8 mouse cellular contexts compared by ENCODE assay signal in genomic region chr1:64957021-64957489, GRCm38 (mm10). TPM values are rescaled to one million over a fixed set of nuclear protein-coding genes. Genes with fewer than 3 reads are reported as not detected.
DNase-seq lines count a peak whose midpoint lies in the region; ATAC-seq and TF ChIP-seq lines count a peak whose summit lies in the region.

No protein-coding gene starts in this region.

- no peak for TF ChIP-seq EP300 in heart, adult 2 months (IDR thresholded peaks at IDR 0.05; ENCODE audit: insufficient read depth, low read depth, low read length)
- TF ChIP-seq EP300 in CH12.LX (IDR thresholded peaks at IDR 0.05; ENCODE audit: low read length), result peak; percentile 39; the same call in 1 of the 2 replicates

- in situ Hi-C loops in CH12.LX (cut with MboI; ENCODE audit: low pct_ligation_motif_present, low pct_unique_long_range_greater_than_20kb, low sequenced_read_pairs), result no loop called here

- H3K4me3 ChIP-seq in heart, adult 2 months, result peak overlapping the region; percentile 76
- H3K4me3 ChIP-seq in CH12.LX (replicated peaks in 1 of 3; ENCODE audit: low read depth in 2 of 3, low read length in 2 of 3, poor library complexity in 1 of 3), result peak overlapping the region; percentile 67 to 85 (median 73)
- peak overlapping the region; percentile 78 for H3K4me3 ChIP-seq in forebrain, embryonic 14.5 days (ENCODE audit: low read depth, low read length)
- H3K4me3 ChIP-seq in liver, embryonic 15.5 days (replicated peaks), result peak overlapping the region; percentile 79
- peak overlapping the region; percentile 91 for H3K4me3 ChIP-seq in stomach, embryonic 15.5 days (replicated peaks)

- dilution Hi-C loops in CH12.LX (cut with MboI; ENCODE audit: extremely low pct_ligation_motif_present, extremely low pct_unique_long_range_greater_than_20kb, low sequenced_read_pairs), result no loop called here

- TF ChIP-seq CTCF in heart, adult 2 months (IDR thresholded peaks at IDR 0.05), result no peak
- TF ChIP-seq CTCF in CH12.LX (conservative IDR thresholded peaks at IDR 0.05 in 1 of 2, IDR thresholded peaks at IDR 0.05 in 1 of 2; ENCODE audit: low read depth in 2 of 2, low read length in 2 of 2), result no peak

- no peaks in the 10 kb centered on the region for H3K9me3 ChIP-seq in CH12.LX (replicated peaks; ENCODE audit: low read length)
- no peaks in the 10 kb centered on the region for H3K9me3 ChIP-seq in forebrain, embryonic 14.5 days (replicated peaks; ENCODE audit: control insufficient read depth, low read length)
- H3K9me3 ChIP-seq in liver, embryonic 15.5 days (replicated peaks), result no peaks in the 10 kb centered on the region
- H3K9me3 ChIP-seq in stomach, embryonic 15.5 days, result no peaks in the 10 kb centered on the region

- TF ChIP-seq RAD21 in CH12.LX (IDR thresholded peaks at IDR 0.05; ENCODE audit: low read depth, low read length), result no peak

- peaks cover 4% of the 10 kb centered on the region for H3K4me1 ChIP-seq in heart, adult 2 months (ENCODE audit: control insufficient read depth, insufficient read depth, low read length)
- H3K4me1 ChIP-seq in CH12.LX (ENCODE audit: control insufficient read depth in 1 of 2, insufficient read depth in 2 of 2), result peaks cover 0 to 11% of the 10 kb centered on the region in 2 experiments; a peak in 1 of 4 replicates
- peaks cover 2% of the 10 kb centered on the region; the same call in 1 of the 2 replicates for H3K4me1 ChIP-seq in forebrain, embryonic 14.5 days (ENCODE audit: control insufficient read depth, insufficient read depth, low read length)
- peaks cover 8% of the 10 kb centered on the region for H3K4me1 ChIP-seq in liver, embryonic 15.5 days (replicated peaks)
- H3K4me1 ChIP-seq in stomach, embryonic 15.5 days, result peaks cover 4% of the 10 kb centered on the region

- DNase-seq in heart, adult 2 months, result no peak
- DNase-seq in heart, adult 11 months, result no peak
- DNase-seq in CH12.LX (ENCODE audit: extremely low read depth), result peak; percentile 54
- DNase-seq in forebrain, embryonic 14.5 days (ENCODE audit: low spot score), result peak; percentile 12
- DNase-seq in frontal cortex, postnatal 14 days (ENCODE audit: low spot score in 2 of 2), result no peak
- DNase-seq in c-Kit-positive CD71-positive TER-119-positive erythroid progenitor cells, embryonic 14.5 days (ENCODE audit: low spot score), result no peak

- peak overlapping the region; percentile 100 for H3K9ac ChIP-seq in heart, adult 2 months (ENCODE audit: low read depth, low read length)
- peak overlapping the region; percentile 89 for H3K9ac ChIP-seq in CH12.LX (ENCODE audit: insufficient read depth, low read depth)
- H3K9ac ChIP-seq in forebrain, embryonic 14.5 days (ENCODE audit: low read length), result peak overlapping the region; percentile 95
- peak overlapping the region; percentile 74; the same call in 1 of the 2 replicates for H3K9ac ChIP-seq in liver, embryonic 15.5 days
- H3K9ac ChIP-seq in stomach, embryonic 15.5 days, result no peak overlapping the region; the same call in 1 of the 2 replicates

- H3K36me3 ChIP-seq in heart, adult 2 months (ENCODE audit: control insufficient read depth, insufficient read depth, low read length), result no peaks in the 10 kb centered on the region
- H3K36me3 ChIP-seq in CH12.LX (replicated peaks in 1 of 2; ENCODE audit: control insufficient read depth in 1 of 2, insufficient read depth in 1 of 2, low read length in 1 of 2), result no peaks in the 10 kb centered on the region
- H3K36me3 ChIP-seq in forebrain, embryonic 14.5 days (ENCODE audit: control insufficient read depth, insufficient read depth, low read length), result no peaks in the 10 kb centered on the region
- no peaks in the 10 kb centered on the region for H3K36me3 ChIP-seq in liver, embryonic 15.5 days (replicated peaks)
- no peaks in the 10 kb centered on the region for H3K36me3 ChIP-seq in stomach, embryonic 15.5 days

- H3K4me2 ChIP-seq in CH12.LX (ENCODE audit: insufficient read depth, low read depth, poor library complexity, severe bottlenecking), result peak overlapping the region; percentile 85
- peak overlapping the region; percentile 56 for H3K4me2 ChIP-seq in forebrain, embryonic 14.5 days (ENCODE audit: low read length)
- H3K4me2 ChIP-seq in liver, embryonic 15.5 days, result peak overlapping the region; percentile 76
- H3K4me2 ChIP-seq in stomach, embryonic 15.5 days, result peak overlapping the region; percentile 65

- peaks cover 2% of the 10 kb centered on the region for H3K79me2 ChIP-seq in heart, adult 2 months (replicated peaks; ENCODE audit: control insufficient read depth, insufficient read depth, low read length)
- peaks cover 6% of the 10 kb centered on the region for H3K79me2 ChIP-seq in CH12.LX (replicated peaks; ENCODE audit: control insufficient read depth, extremely low read depth, insufficient read depth, poor library complexity, severe bottlenecking)

- peak; percentile 50 for ATAC-seq in forebrain, embryonic 14.5 days
- no peak for ATAC-seq in liver, embryonic 15.5 days (ENCODE audit: insufficient read depth)
- no peak for ATAC-seq in stomach, embryonic 15.5 days (ENCODE audit: insufficient read depth, low FRiP score, low read depth)

- peak overlapping the region; percentile 79 for H3K27ac ChIP-seq in heart, adult 2 months
- H3K27ac ChIP-seq in CH12.LX (ENCODE audit: insufficient read depth, low read depth), result peak overlapping the region; percentile 67
- H3K27ac ChIP-seq in forebrain, embryonic 14.5 days (ENCODE audit: low read depth, low read length), result peak overlapping the region; percentile 77
- no peak overlapping the region for H3K27ac ChIP-seq in liver, embryonic 15.5 days (replicated peaks)
- peak overlapping the region; percentile 51; the same call in 1 of the 2 replicates for H3K27ac ChIP-seq in stomach, embryonic 15.5 days

- no peak for TF ChIP-seq POLR2A in heart, adult 2 months (IDR thresholded peaks at IDR 0.05; ENCODE audit: insufficient read depth, low read depth, low read length)
- TF ChIP-seq POLR2A in CH12.LX (IDR thresholded peaks at IDR 0.05; ENCODE audit: low read depth, low read length), result no peak

- no peaks in the 10 kb centered on the region for H3K27me3 ChIP-seq in heart, adult 2 months (ENCODE audit: control insufficient read depth, insufficient read depth, low read length)
- no peaks in the 10 kb centered on the region for H3K27me3 ChIP-seq in CH12.LX (replicated peaks)
- no peaks in the 10 kb centered on the region for H3K27me3 ChIP-seq in forebrain, embryonic 14.5 days (replicated peaks; ENCODE audit: control insufficient read depth, insufficient read depth, low read length)
- H3K27me3 ChIP-seq in liver, embryonic 15.5 days, result no peaks in the 10 kb centered on the region
- H3K27me3 ChIP-seq in stomach, embryonic 15.5 days (replicated peaks), result no peaks in the 10 kb centered on the region

- intact Hi-C loops in heart, adult 2 months (cut with DNase I), result no loop called here

- 49% methylated on average over 8 of the region's 8 CpGs for WGBS in heart, adult 2 months
- WGBS in forebrain, embryonic 14.5 days, result 38% methylated on average over 8 of the region's 8 CpGs
- 48% methylated on average over 8 of the region's 8 CpGs for WGBS in liver, embryonic 15.5 days (ENCODE audit: insufficient replicate concordance)
- 46% methylated on average over 8 of the region's 8 CpGs for WGBS in stomach, embryonic 15.5 days

TF ChIP-seq in CH12.LX, 34 proteins besides CTCF, POLR2A, EP300 and RAD21:
- peak; percentile 93 for TF ChIP-seq ZNF384 (IDR thresholded peaks at IDR 0.05; ENCODE audit: low read depth, low read length)
- TF ChIP-seq TCF12 (IDR thresholded peaks at IDR 0.05; ENCODE audit: low read depth, low read length), result 0 out of 2 replicates have a peak, but pooled peaks have one; percentile 10
- no peak for TF ChIP-seq ZMIZ1 (IDR thresholded peaks at IDR 0.05; ENCODE audit: low read depth, low read length)
- peak; percentile 42; the same call in 1 of the 2 replicates for TF ChIP-seq ETS1 (conservative IDR thresholded peaks at IDR 0.05; ENCODE audit: low read depth, low read length)
- peak; percentile 56 for TF ChIP-seq BHLHE40 (IDR thresholded peaks at IDR 0.05; ENCODE audit: low read depth, low read length)
- TF ChIP-seq SMC3 (IDR thresholded peaks at IDR 0.05; ENCODE audit: low read depth, low read length), result no peak
- TF ChIP-seq ELF1 (IDR thresholded peaks at IDR 0.05; ENCODE audit: low read depth, low read length), result no peak

RNA-seq across cellular contexts. Expression of gene Plekhm3, which starts 0.4 kb away (rescaled TPM):
- 1 to 10 TPM; 6.8 to 6.9 TPM for total RNA-seq in heart, adult 2 months (2021)
- 3.3 and 4.7 TPM in 2 replicates for polyA plus RNA-seq in heart, adult 2 months (2012; rRNA removed)
- total RNA-seq in CH12.LX (2012; rRNA removed) (14.1 and 14.6 TPM in 2 replicates), CH12.LX (2014; rRNA removed) (9.5 and 9.9 TPM in 2 replicates)
- 11.3 and 13.0 TPM in 2 replicates for polyA plus RNA-seq in CH12.LX (2012; ENCODE audit: insufficient read length, low read depth)
- polyA plus RNA-seq in forebrain, embryonic 14.5 days (2014; fragmentation: Nextera tagmentation; extraction: Ambion mirVana), result 4.8 and 7.9 TPM in 2 replicates
- 1.7 and 2.1 TPM in 2 replicates for polyA plus RNA-seq in liver, embryonic 15.5 days (2015; fragmentation: Nextera tagmentation; extraction: Ambion mirVana)
- 5.7 and 7.4 TPM in 2 replicates for polyA plus RNA-seq in stomach, embryonic 15.5 days (2015; fragmentation: Nextera tagmentation; extraction: Ambion mirVana)

Comparison
In these comparisons a context has a peak if more than half of its experiments do, and no peak if none do; other contexts are left out.
1. DNase-seq: peak in CH12.LX (single experiment) and forebrain, embryonic 14.5 days (single experiment); none in heart, adult 2 months (0 of 2), heart, adult 11 months (single experiment), frontal cortex, postnatal 14 days (0 of 2) and c-Kit-positive CD71-positive TER-119-positive erythroid progenitor cells, embryonic 14.5 days (single experiment).
2. Peak in every context shown above with its lines, with median percentiles within 50 percentile points of each other: H3K4me3 ChIP-seq and H3K4me2 ChIP-seq.